Mouse (Mus musculus): ENCODE measurements around the gene Pbx2.

The Pbx2 gene

GRCm38 (mm10) chr17:34583397-34583796 lies 7.7 kb upstream of the Pbx2 start:
- no peak for DNase-seq

GRCm38 (mm10) chr17:34583819-34584218 lies 7.2 kb upstream of the Pbx2 start:
- DNase-seq = no peak

- DNase-seq = no peak
These were observed 5.9 kb upstream of the Pbx2 start for GRCm38 (mm10) chr17:34585121-34585520.

GRCm38 (mm10) chr17:34585877-34586771 lies 4.9 kb upstream of the Pbx2 start:
- DNase-seq = peak in 1 of 2 experiments; percentile 39

GRCm38 (mm10) chr17:34586796-34587422 lies 4.2 kb upstream of the Pbx2 start:
- DNase-seq = peak; percentile 84 to 85

- DNase-seq = peak; percentile 96 to 99
These were observed 3.6 kb upstream of the Pbx2 start for GRCm38 (mm10) chr17:34587423-34587811.

GRCm38 (mm10) chr17:34587814-34588213 lies 3.3 kb upstream of the Pbx2 start:
- DNase-seq = no peak

- no peak for DNase-seq
These were observed 2.3 kb upstream of the Pbx2 start for GRCm38 (mm10) chr17:34588767-34589166.

GRCm38 (mm10) chr17:34589206-34589605 lies 1.9 kb upstream of the Pbx2 start:
- DNase-seq = no peak

GRCm38 (mm10) chr17:34589681-34590101 lies 1.4 kb upstream of the Pbx2 start, which contains the start of gene Gpsm3:
Gene Gpsm3 (plus strand): TSS chr17:34589806.
- no peak for DNase-seq

- no peak for DNase-seq
These were observed 695 bp upstream of the Pbx2 start for GRCm38 (mm10) chr17:34590154-34590987.

- DNase-seq = peak; percentile 76 to 89
These were observed 919 bp downstream of the Pbx2 start for GRCm38 (mm10) chr17:34591994-34592375.

- peak; percentile 46 to 48 for DNase-seq
These were observed 1.8 kb downstream of the Pbx2 start for GRCm38 (mm10) chr17:34592581-34593549.

GRCm38 (mm10) chr17:34593752-34594525 lies 2.9 kb downstream of the Pbx2 start:
- no peak for DNase-seq

- DNase-seq = no peak
These were observed 5.0 kb downstream of the Pbx2 start for GRCm38 (mm10) chr17:34596098-34596497.

GRCm38 (mm10) chr17:34597566-34598095 lies 6.6 kb downstream of the Pbx2 start, which contains the start of gene Ager:
Gene Ager (plus strand): TSS chr17:34597862.
- DNase-seq = no peak

GRCm38 (mm10) chr17:34599891-34600290 lies 8.8 kb downstream of the Pbx2 start:
- no peak for DNase-seq

GRCm38 (mm10) chr17:34601796-34602195 lies 10.7 kb downstream of the Pbx2 start:
- DNase-seq = no peak

- DNase-seq = peak; percentile 97 to 100
These were observed 12.5 kb downstream of the Pbx2 start, which contains the start of gene Rnf5 for GRCm38 (mm10) chr17:34603375-34604060. Gene Rnf5 (minus strand): TSS chr17:34603690.

- DNase-seq = peak; percentile 96 to 97
These were observed 13.0 kb downstream of the Pbx2 start, which contains the start of gene Agpat1 for GRCm38 (mm10) chr17:34604061-34604508. Gene Agpat1 (plus strand): TSS chr17:34604262.
